Mouse (Mus musculus): ENCODE data around the gene Olfr828.

GRCm38 (mm10) chr9:18854633-18855032 is 35.3 kb upstream of the Olfr828 start, which contains the start of gene Olfr829:
- TF ChIP-seq IRF4 (IDR thresholded peaks at IDR 0.05; ENCODE audit: low read depth, low read length) (no peak), CHD1 (IDR thresholded peaks at IDR 0.05; ENCODE audit: low read depth, low read length) (no peak), POLR2AphosphoS2 (IDR thresholded peaks at IDR 0.05; ENCODE audit: low read depth, low read length) (no peak), POLR2A (IDR thresholded peaks at IDR 0.05; ENCODE audit: low read depth, low read length) (no peak), RCOR1 (conservative IDR thresholded peaks at IDR 0.05; ENCODE audit: low read depth, low read length) (no peak), CTCF (conservative IDR thresholded peaks at IDR 0.05 in 1 of 2, IDR thresholded peaks at IDR 0.05 in 1 of 2; ENCODE audit: low read depth in 2 of 2, low read length in 2 of 2) (no peak), USF1 (IDR thresholded peaks at IDR 0.05; ENCODE audit: low read depth, low read length) (no peak), MEF2A (IDR thresholded peaks at IDR 0.05; ENCODE audit: borderline replicate concordance, low read depth, low read length) (no peak), GABPA (IDR thresholded peaks at IDR 0.05; ENCODE audit: insufficient replicate concordance, low read depth, low read length) (no peak), MYC (IDR thresholded peaks at IDR 0.05; ENCODE audit: low read depth, low read length) (no peak), SIN3A (IDR thresholded peaks at IDR 0.05; ENCODE audit: low read length) (no peak), ELF1 (IDR thresholded peaks at IDR 0.05; ENCODE audit: low read depth, low read length) (no peak), E2F4 (IDR thresholded peaks at IDR 0.05; ENCODE audit: insufficient replicate concordance, low read depth, low read length) (no peak)

Measured in CH12.LX (cell line).